Mouse (Mus musculus): Measurements from ENCODE around the gene Spata9. TPM values are rescaled to one million over a fixed set of nuclear protein-coding genes. Genes with fewer than 3 reads are reported as not detected.
"Not testable (repeated sequence)": the region's sequence is repeated elsewhere in the genome, so short reads cannot be mapped to it uniquely, and the experiment has no call there.

Spata9 gene
- polyA plus RNA-seq (2012): not detected in 2 replicates

GRCm38 (mm10) chr13:75966850-75967249, at the start of gene Spata9:
Gene Spata9, plus strand, starts transcription at chr13:75967150.
- no peaks in the 10 kb centered on the region for H3K27me3 ChIP-seq (ENCODE audit: control insufficient read depth)
- H3K4me3 ChIP-seq (replicated peaks): no peak within 1 kb of the TSS
- no peaks in the 10 kb centered on the region for H3K36me3 ChIP-seq (ENCODE audit: control insufficient read depth)
- TF ChIP-seq GATA1 (IDR thresholded peaks at IDR 0.05; ENCODE audit: low read length): no peak
- TF ChIP-seq TAL1 (IDR thresholded peaks at IDR 0.05; ENCODE audit: low read length): no peak
- peaks cover 2% of the 10 kb centered on the region; the same call in 1 of the 2 replicates for H3K9me3 ChIP-seq (ENCODE audit: control insufficient read depth, low read length)
- no peaks in the 10 kb centered on the region for H3K4me1 ChIP-seq (ENCODE audit: control insufficient read depth)

- H3K36me3 ChIP-seq (ENCODE audit: control insufficient read depth): peaks cover 4% of the 10 kb centered on the region; the same call in 1 of the 2 replicates
- no peaks in the 10 kb centered on the region for H3K4me1 ChIP-seq (ENCODE audit: control insufficient read depth)
- H3K4me3 ChIP-seq (replicated peaks): no peak overlapping the region
- H3K9me3 ChIP-seq (ENCODE audit: control insufficient read depth, low read length): no peaks in the 10 kb centered on the region
- TF ChIP-seq GATA1 (IDR thresholded peaks at IDR 0.05; ENCODE audit: low read length): no peak
- TF ChIP-seq TAL1 (IDR thresholded peaks at IDR 0.05; ENCODE audit: low read length): no peak
- no peaks in the 10 kb centered on the region for H3K27me3 ChIP-seq (ENCODE audit: control insufficient read depth)
These were observed 39.0 kb upstream of the Spata9 start for GRCm38 (mm10) chr13:75927951-75928350.

GRCm38 (mm10) chr13:75929071-75929470, 37.9 kb upstream of the Spata9 start:
- H3K27me3 ChIP-seq (ENCODE audit: control insufficient read depth); H3K9me3 ChIP-seq (ENCODE audit: control insufficient read depth, low read length); H3K4me3 ChIP-seq (replicated peaks); H3K4me1 ChIP-seq (ENCODE audit: control insufficient read depth); H3K36me3 ChIP-seq (ENCODE audit: control insufficient read depth): not testable (repeated sequence)

GRCm38 (mm10) chr13:75930023-75930422, 36.9 kb upstream of the Spata9 start:
- TF ChIP-seq GATA1 (IDR thresholded peaks at IDR 0.05; ENCODE audit: low read length) (no peak), TAL1 (IDR thresholded peaks at IDR 0.05; ENCODE audit: low read length) (no peak)
- no peaks in the 10 kb centered on the region for H3K4me1 ChIP-seq (ENCODE audit: control insufficient read depth)
- no peaks in the 10 kb centered on the region for H3K9me3 ChIP-seq (ENCODE audit: control insufficient read depth, low read length)
- no peaks in the 10 kb centered on the region for H3K27me3 ChIP-seq (ENCODE audit: control insufficient read depth)
- no peak overlapping the region for H3K4me3 ChIP-seq (replicated peaks)
- H3K36me3 ChIP-seq (ENCODE audit: control insufficient read depth): peaks cover 4% of the 10 kb centered on the region; the same call in 1 of the 2 replicates

GRCm38 (mm10) chr13:75930660-75931059, 36.3 kb upstream of the Spata9 start:
- no peaks in the 10 kb centered on the region for H3K27me3 ChIP-seq (ENCODE audit: control insufficient read depth)
- no peak for TF ChIP-seq TAL1 (IDR thresholded peaks at IDR 0.05; ENCODE audit: low read length)
- TF ChIP-seq GATA1 (IDR thresholded peaks at IDR 0.05; ENCODE audit: low read length): no peak
- no peaks in the 10 kb centered on the region for H3K9me3 ChIP-seq (ENCODE audit: control insufficient read depth, low read length)
- H3K4me1 ChIP-seq (ENCODE audit: control insufficient read depth): no peaks in the 10 kb centered on the region
- H3K4me3 ChIP-seq (replicated peaks): no peak overlapping the region
- peaks cover 4% of the 10 kb centered on the region; the same call in 1 of the 2 replicates for H3K36me3 ChIP-seq (ENCODE audit: control insufficient read depth)

- Histone ChIP-seq H3K9me3 (ENCODE audit: control insufficient read depth, low read length) (no peaks in the 10 kb centered on the region), H3K27me3 (ENCODE audit: control insufficient read depth) (no peaks in the 10 kb centered on the region), H3K4me3 (replicated peaks) (no peak overlapping the region), H3K36me3 (ENCODE audit: control insufficient read depth) (peaks cover 4% of the 10 kb centered on the region; the same call in 1 of the 2 replicates), H3K4me1 (ENCODE audit: control insufficient read depth) (no peaks in the 10 kb centered on the region)
- no peak for TF ChIP-seq GATA1 (IDR thresholded peaks at IDR 0.05; ENCODE audit: low read length)
- TF ChIP-seq TAL1 (IDR thresholded peaks at IDR 0.05; ENCODE audit: low read length): no peak
These were observed 35.9 kb upstream of the Spata9 start for GRCm38 (mm10) chr13:75931073-75931472.

GRCm38 (mm10) chr13:75933287-75933686, 33.7 kb upstream of the Spata9 start:
- peaks cover 12% of the 10 kb centered on the region for H3K36me3 ChIP-seq (ENCODE audit: control insufficient read depth)
- no peak for TF ChIP-seq TAL1 (IDR thresholded peaks at IDR 0.05; ENCODE audit: low read length)
- no peak for TF ChIP-seq GATA1 (IDR thresholded peaks at IDR 0.05; ENCODE audit: low read length)
- no peak overlapping the region for H3K4me3 ChIP-seq (replicated peaks)
- H3K27me3 ChIP-seq (ENCODE audit: control insufficient read depth): no peaks in the 10 kb centered on the region
- no peaks in the 10 kb centered on the region for H3K9me3 ChIP-seq (ENCODE audit: control insufficient read depth, low read length)
- peaks cover 3% of the 10 kb centered on the region for H3K4me1 ChIP-seq (ENCODE audit: control insufficient read depth)

- Histone ChIP-seq H3K27me3 (ENCODE audit: control insufficient read depth) (peaks cover 12% of the 10 kb centered on the region), H3K9me3 (ENCODE audit: control insufficient read depth, low read length) (no peaks in the 10 kb centered on the region), H3K36me3 (ENCODE audit: control insufficient read depth) (peaks cover 11% of the 10 kb centered on the region), H3K4me1 (ENCODE audit: control insufficient read depth) (peaks cover 38% of the 10 kb centered on the region), H3K4me3 (replicated peaks) (no peak overlapping the region)
- TF ChIP-seq TAL1 (IDR thresholded peaks at IDR 0.05; ENCODE audit: low read length): no peak
- no peak for TF ChIP-seq GATA1 (IDR thresholded peaks at IDR 0.05; ENCODE audit: low read length)
These were observed 28.1 kb upstream of the Spata9 start for GRCm38 (mm10) chr13:75938866-75939265.

GRCm38 (mm10) chr13:75940791-75941517, 26.0 kb upstream of the Spata9 start:
- H3K36me3 ChIP-seq (ENCODE audit: control insufficient read depth): peaks cover 11% of the 10 kb centered on the region
- no peak overlapping the region for H3K4me3 ChIP-seq (replicated peaks)
- peaks cover 45% of the 10 kb centered on the region for H3K4me1 ChIP-seq (ENCODE audit: control insufficient read depth)
- H3K9me3 ChIP-seq (ENCODE audit: control insufficient read depth, low read length): no peaks in the 10 kb centered on the region
- TF ChIP-seq GATA1 (IDR thresholded peaks at IDR 0.05; ENCODE audit: low read length) (no peak), TAL1 (IDR thresholded peaks at IDR 0.05; ENCODE audit: low read length) (no peak)
- peaks cover 12% of the 10 kb centered on the region for H3K27me3 ChIP-seq (ENCODE audit: control insufficient read depth)

All from erythroblast, embryonic 14.5 days (primary cell).